Mouse (Mus musculus): ENCODE data around the gene Hip1. TPM values are rescaled to one million over a fixed set of nuclear protein-coding genes. Genes with fewer than 3 reads are reported as not detected.
"Not testable (repeated sequence)": the region's sequence is repeated elsewhere in the genome, so short reads cannot be mapped to it uniquely, and the experiment has no call there.

The Hip1 gene
- total and polyA plus RNA-seq, 3 experiments, result 22.2 to 29.6 (median 25.0) TPM

DNA sequence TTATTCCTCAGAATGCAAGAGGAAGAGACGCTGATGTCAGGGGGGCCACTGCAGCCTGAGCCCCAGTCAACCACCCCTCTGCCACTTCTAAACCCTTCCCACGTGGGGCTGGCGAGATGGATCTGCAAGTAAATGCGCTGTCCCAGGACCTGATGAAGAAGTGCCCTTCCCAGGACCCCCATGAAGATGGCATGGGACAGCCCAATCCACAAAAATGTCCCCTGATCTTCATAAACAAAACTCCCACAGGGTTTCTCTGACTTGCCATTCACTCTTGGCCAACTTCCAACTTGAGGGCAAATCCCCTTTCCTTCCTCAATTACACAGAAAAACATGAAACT lies 84.1 kb downstream of the Hip1 start:
- Histone ChIP-seq H3K36me3 (ENCODE audit: control insufficient read depth, insufficient read depth, low read length) (no peaks in the 10 kb centered on the region; the same call in 1 of the 2 replicates), H3K27ac (peak overlapping the region; percentile 47), H3K4me3 (no peak overlapping the region), H3K79me2 (replicated peaks; ENCODE audit: control insufficient read depth, insufficient read depth, low read length) (no peaks in the 10 kb centered on the region), H3K4me1 (ENCODE audit: control insufficient read depth, insufficient read depth, low read length) (peaks cover 12% of the 10 kb centered on the region), H3K27me3 (ENCODE audit: control insufficient read depth, insufficient read depth, low read length) (no peaks in the 10 kb centered on the region), H3K9ac (ENCODE audit: low read depth, low read length) (no peak overlapping the region)
- WGBS, result 67% methylated on average over 4 of the region's 4 CpGs
- intact Hi-C loops (cut with DNase I), result loop anchor here (1.0 kb wide), 1 partner anchor 28 kb away; no protein-coding TSS in a partner anchor
- TF ChIP-seq EP300 (IDR thresholded peaks at IDR 0.05; ENCODE audit: insufficient read depth, low read depth, low read length) (no peak), POLR2A (IDR thresholded peaks at IDR 0.05; ENCODE audit: insufficient read depth, low read depth, low read length) (no peak), CTCF (IDR thresholded peaks at IDR 0.05) (no peak)
- DNase-seq, result no peak

DNA sequence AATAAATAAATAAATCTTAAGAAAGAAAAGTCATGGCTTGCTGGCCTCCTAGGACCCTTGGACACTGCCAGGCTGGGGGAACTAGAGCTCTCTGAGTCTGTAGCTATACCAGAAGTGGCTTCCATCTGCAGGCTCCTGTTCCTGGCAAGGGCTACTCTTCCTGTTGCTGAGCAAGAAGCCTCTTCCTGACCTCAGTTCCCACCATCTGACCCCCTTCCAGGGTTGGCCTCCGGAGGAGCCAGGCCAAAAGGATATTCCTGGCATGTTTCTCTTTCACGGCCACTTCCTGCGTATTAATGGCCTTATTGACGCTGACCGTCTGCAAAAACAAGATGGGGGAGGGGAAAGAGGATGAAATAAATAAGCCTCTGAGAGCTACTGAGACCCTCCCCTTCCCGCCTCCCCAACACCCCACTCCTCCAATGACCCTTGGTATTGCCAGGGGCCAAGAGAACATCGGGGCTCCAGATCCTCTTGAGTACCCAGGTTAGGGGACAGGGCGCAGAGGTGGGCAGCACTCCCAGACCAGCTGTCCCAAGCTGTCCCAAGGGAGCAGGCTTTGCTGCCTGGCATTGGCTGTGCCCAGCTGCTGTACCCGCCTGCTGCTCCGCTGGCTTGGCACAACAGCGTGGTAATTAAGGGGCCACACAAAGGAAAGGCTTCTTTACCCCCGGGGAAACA lies 84.6 kb downstream of the Hip1 start:
- H3K79me2 ChIP-seq (replicated peaks; ENCODE audit: control insufficient read depth, insufficient read depth, low read length), result no peaks in the 10 kb centered on the region
- H3K27ac ChIP-seq, result peak overlapping the region; percentile 47
- DNase-seq, result peak; percentile 44 to 46
- H3K36me3 ChIP-seq (ENCODE audit: control insufficient read depth, insufficient read depth, low read length), result no peaks in the 10 kb centered on the region; the same call in 1 of the 2 replicates
- no peak overlapping the region for H3K9ac ChIP-seq (ENCODE audit: low read depth, low read length)
- intact Hi-C loops (cut with DNase I), result loop anchor here (1.0 kb wide), 1 partner anchor 29 kb away; no protein-coding TSS in a partner anchor
- WGBS, result 42% methylated on average over 12 of the region's 12 CpGs
- peak; percentile 45; the same call in 1 of the 2 replicates for TF ChIP-seq EP300 (IDR thresholded peaks at IDR 0.05; ENCODE audit: insufficient read depth, low read depth, low read length)
- TF ChIP-seq CTCF (IDR thresholded peaks at IDR 0.05), result no peak
- no peak for TF ChIP-seq POLR2A (IDR thresholded peaks at IDR 0.05; ENCODE audit: insufficient read depth, low read depth, low read length)
- H3K27me3 ChIP-seq (ENCODE audit: control insufficient read depth, insufficient read depth, low read length), result no peaks in the 10 kb centered on the region
- no peak overlapping the region for H3K4me3 ChIP-seq
- H3K4me1 ChIP-seq (ENCODE audit: control insufficient read depth, insufficient read depth, low read length), result peaks cover 9% of the 10 kb centered on the region

DNA sequence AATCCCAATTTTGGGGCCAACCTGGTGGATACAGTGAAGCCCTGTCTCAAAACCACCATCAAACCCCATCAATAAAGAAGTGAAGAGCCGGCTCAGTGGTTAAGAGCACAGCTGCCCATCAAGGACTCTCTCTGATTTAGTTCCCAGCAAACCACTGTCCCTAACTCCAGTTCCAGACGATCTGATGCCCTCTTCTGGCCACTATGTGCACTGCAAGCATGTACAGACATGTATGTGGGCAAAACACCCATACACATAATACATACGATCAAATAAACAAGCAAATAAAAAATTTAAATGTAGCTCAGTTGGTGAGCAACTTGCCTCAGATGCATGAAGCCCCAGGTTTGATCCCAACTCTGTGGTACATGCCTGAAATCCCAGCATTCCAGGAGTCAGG lies 85.4 kb downstream of the Hip1 start:
- no peaks in the 10 kb centered on the region; the same call in 1 of the 2 replicates for H3K36me3 ChIP-seq (ENCODE audit: control insufficient read depth, insufficient read depth, low read length)
- H3K27me3 ChIP-seq (ENCODE audit: control insufficient read depth, insufficient read depth, low read length), result no peaks in the 10 kb centered on the region
- peak in 1 of 2 experiments; percentile 41 for DNase-seq
- no peak overlapping the region; the same call in 1 of the 2 replicates for H3K27ac ChIP-seq
- H3K4me1 ChIP-seq (ENCODE audit: control insufficient read depth, insufficient read depth, low read length), result peaks cover 5% of the 10 kb centered on the region
- WGBS, result 72% methylated on average over 3 of the region's 3 CpGs
- TF ChIP-seq EP300 (IDR thresholded peaks at IDR 0.05; ENCODE audit: insufficient read depth, low read depth, low read length), result no peak
- peak; percentile 68 for TF ChIP-seq CTCF (IDR thresholded peaks at IDR 0.05)
- no peak for TF ChIP-seq POLR2A (IDR thresholded peaks at IDR 0.05; ENCODE audit: insufficient read depth, low read depth, low read length)
- H3K79me2 ChIP-seq (replicated peaks; ENCODE audit: control insufficient read depth, insufficient read depth, low read length), result no peaks in the 10 kb centered on the region
- intact Hi-C loops (cut with DNase I), result no loop called here
- H3K9ac ChIP-seq (ENCODE audit: low read depth, low read length), result no peak overlapping the region
- no peak overlapping the region for H3K4me3 ChIP-seq

DNA sequence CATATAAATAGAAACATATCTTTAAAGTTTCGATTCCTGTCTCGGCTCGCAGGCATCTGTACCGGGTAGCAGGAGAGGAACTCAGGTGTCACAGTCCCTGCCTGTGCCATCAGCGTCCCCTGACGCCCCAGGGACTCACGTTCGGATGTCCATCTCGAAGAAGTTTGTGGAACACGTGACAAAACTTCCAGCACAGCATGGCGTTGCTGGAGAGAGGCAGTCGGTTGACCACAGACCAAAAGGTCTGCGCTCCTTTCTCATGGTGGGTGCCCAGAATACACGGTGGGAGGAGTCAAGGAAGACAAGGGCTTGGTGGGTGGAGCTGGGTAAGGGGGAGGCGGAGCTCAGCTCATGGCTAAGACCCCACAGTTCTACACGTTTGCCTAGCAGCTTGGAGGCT lies 87.0 kb downstream of the Hip1 start:
- intact Hi-C loops (cut with DNase I), result no loop called here
- Histone ChIP-seq H3K36me3 (ENCODE audit: control insufficient read depth, insufficient read depth, low read length) (no peaks in the 10 kb centered on the region; the same call in 1 of the 2 replicates), H3K27me3 (ENCODE audit: control insufficient read depth, insufficient read depth, low read length) (no peaks in the 10 kb centered on the region), H3K79me2 (replicated peaks; ENCODE audit: control insufficient read depth, insufficient read depth, low read length) (no peaks in the 10 kb centered on the region), H3K4me1 (ENCODE audit: control insufficient read depth, insufficient read depth, low read length) (peaks cover 5% of the 10 kb centered on the region), H3K9ac (ENCODE audit: low read depth, low read length) (no peak overlapping the region), H3K27ac (no peak overlapping the region), H3K4me3 (no peak overlapping the region)
- 88% methylated on average over 16 of the region's 16 CpGs for WGBS
- TF ChIP-seq POLR2A (IDR thresholded peaks at IDR 0.05; ENCODE audit: insufficient read depth, low read depth, low read length) (no peak), CTCF (IDR thresholded peaks at IDR 0.05) (no peak), EP300 (IDR thresholded peaks at IDR 0.05; ENCODE audit: insufficient read depth, low read depth, low read length) (no peak)
- no peak for DNase-seq

DNA sequence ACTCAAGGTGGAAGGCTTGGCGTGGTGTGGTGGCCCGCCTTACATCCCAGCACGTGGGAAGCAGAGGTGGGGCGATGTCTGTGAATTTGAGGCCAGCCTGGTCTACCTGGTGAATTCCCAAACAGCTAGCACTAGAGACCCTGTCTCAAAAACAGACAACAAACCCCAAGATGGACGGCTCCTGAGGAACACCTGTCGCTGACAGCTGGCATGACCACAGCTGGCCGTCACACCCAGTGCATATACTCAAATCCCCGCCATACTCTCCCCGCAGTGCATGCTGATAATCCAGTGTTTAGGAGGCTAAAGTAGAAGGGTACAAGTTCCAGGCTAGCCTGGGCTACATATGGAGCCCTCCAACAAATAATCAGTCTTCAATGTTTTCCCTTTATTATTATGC lies 88.4 kb downstream of the Hip1 start:
- H3K4me3 ChIP-seq, result no peak overlapping the region
- intact Hi-C loops (cut with DNase I), result no loop called here
- H3K9ac ChIP-seq (ENCODE audit: low read depth, low read length), result no peak overlapping the region
- TF ChIP-seq POLR2A (IDR thresholded peaks at IDR 0.05; ENCODE audit: insufficient read depth, low read depth, low read length) (no peak), EP300 (IDR thresholded peaks at IDR 0.05; ENCODE audit: insufficient read depth, low read depth, low read length) (no peak), CTCF (IDR thresholded peaks at IDR 0.05) (no peak)
- H3K4me1 ChIP-seq (ENCODE audit: control insufficient read depth, insufficient read depth, low read length), result peaks cover 5% of the 10 kb centered on the region
- DNase-seq, result no peak
- no peak overlapping the region for H3K27ac ChIP-seq
- H3K36me3 ChIP-seq (ENCODE audit: control insufficient read depth, insufficient read depth, low read length), result no peaks in the 10 kb centered on the region; the same call in 1 of the 2 replicates
- 98% methylated on average over 9 of the region's 9 CpGs for WGBS
- no peaks in the 10 kb centered on the region for H3K79me2 ChIP-seq (replicated peaks; ENCODE audit: control insufficient read depth, insufficient read depth, low read length)
- H3K27me3 ChIP-seq (ENCODE audit: control insufficient read depth, insufficient read depth, low read length), result no peaks in the 10 kb centered on the region

DNA sequence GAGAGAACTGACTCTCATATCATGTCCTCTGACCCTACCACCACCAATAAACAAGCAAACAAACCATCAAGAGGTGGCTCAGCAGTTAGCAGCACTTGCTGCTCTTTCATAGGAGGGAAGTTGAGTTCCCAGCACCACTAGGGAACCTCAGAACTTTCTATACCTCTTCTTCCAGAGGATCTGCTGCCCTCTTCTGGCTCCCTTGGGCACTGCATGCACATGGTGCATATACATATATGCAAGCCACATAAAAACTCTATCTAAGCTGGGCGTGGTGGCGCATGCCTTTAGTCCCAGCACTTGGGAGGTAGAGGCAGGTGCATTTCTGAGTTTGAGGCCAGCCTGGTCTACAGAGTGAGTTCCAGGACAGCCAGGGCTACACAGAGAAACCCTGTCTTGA lies 90.7 kb downstream of the Hip1 start:
- no peaks in the 10 kb centered on the region for H3K4me1 ChIP-seq (ENCODE audit: control insufficient read depth, insufficient read depth, low read length)
- 95% methylated on average over 2 of the region's 2 CpGs for WGBS
- intact Hi-C loops (cut with DNase I), result no loop called here
- H3K9ac ChIP-seq (ENCODE audit: low read depth, low read length), result no peak overlapping the region
- TF ChIP-seq CTCF (IDR thresholded peaks at IDR 0.05) (peak; percentile 45), EP300 (IDR thresholded peaks at IDR 0.05; ENCODE audit: insufficient read depth, low read depth, low read length) (no peak)
- H3K36me3 ChIP-seq (ENCODE audit: control insufficient read depth, insufficient read depth, low read length), result no peaks in the 10 kb centered on the region
- H3K27me3 ChIP-seq (ENCODE audit: control insufficient read depth, insufficient read depth, low read length), result no peaks in the 10 kb centered on the region
- DNase-seq, result no peak
- no peak overlapping the region for H3K27ac ChIP-seq
- no peaks in the 10 kb centered on the region for H3K79me2 ChIP-seq (replicated peaks; ENCODE audit: control insufficient read depth, insufficient read depth, low read length)
- H3K4me3 ChIP-seq, result no peak overlapping the region

DNA sequence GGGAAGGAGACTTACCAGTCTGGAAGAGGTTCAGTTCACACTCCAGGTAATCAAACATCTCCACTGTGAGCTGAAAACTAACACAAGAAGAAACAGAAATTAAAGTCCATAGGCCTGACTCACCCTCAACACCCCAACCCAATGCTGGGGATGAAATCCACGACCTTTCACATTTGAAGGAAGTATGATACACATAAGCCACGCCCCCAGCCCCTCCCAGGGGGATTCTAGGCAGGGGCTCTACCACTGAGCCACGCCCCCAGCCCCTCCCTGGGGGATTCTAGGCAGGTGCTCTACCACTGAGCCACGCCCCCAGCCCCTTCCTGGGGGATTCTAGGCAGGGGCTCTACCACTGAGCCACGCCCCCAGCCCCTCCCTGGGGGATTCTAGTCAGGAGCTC lies 93.4 kb downstream of the Hip1 start:
- 88% methylated on average over 5 of the region's 5 CpGs for WGBS
- intact Hi-C loops (cut with DNase I); H3K27me3 ChIP-seq (ENCODE audit: control insufficient read depth, insufficient read depth, low read length); H3K4me3 ChIP-seq; H3K4me1 ChIP-seq (ENCODE audit: control insufficient read depth, insufficient read depth, low read length); H3K79me2 ChIP-seq (replicated peaks; ENCODE audit: control insufficient read depth, insufficient read depth, low read length); H3K9ac ChIP-seq (ENCODE audit: low read depth, low read length); H3K27ac ChIP-seq; DNase-seq; H3K36me3 ChIP-seq (ENCODE audit: control insufficient read depth, insufficient read depth, low read length): not testable (repeated sequence)

All from heart, adult 2 months (tissue).